Mouse (Mus musculus) fat pad, adult 2 months (tissue): ENCODE results near the gene Ulk4.
A peak's percentile ranks its signal among the peaks of the same experiment; 100 is the strongest.

Experiments
- DNase-seq: peaks from one replicate; pipeline ENCODE4 v3.0.0-alpha.2; 2011; ENCODE audit warnings: low read depth, low spot score; ENCODE audit errors: extremely low read depth

Gene Ulk4

GRCm38 (mm10) chr9:121195106-121195505 lies 81.9 kb downstream of the Ulk4 start:
- no peak for DNase-seq

GRCm38 (mm10) chr9:121192601-121193370 lies 84.2 kb downstream of the Ulk4 start:
- no peak for DNase-seq

GRCm38 (mm10) chr9:121187811-121188210 lies 89.2 kb downstream of the Ulk4 start:
- no peak for DNase-seq

DNA sequence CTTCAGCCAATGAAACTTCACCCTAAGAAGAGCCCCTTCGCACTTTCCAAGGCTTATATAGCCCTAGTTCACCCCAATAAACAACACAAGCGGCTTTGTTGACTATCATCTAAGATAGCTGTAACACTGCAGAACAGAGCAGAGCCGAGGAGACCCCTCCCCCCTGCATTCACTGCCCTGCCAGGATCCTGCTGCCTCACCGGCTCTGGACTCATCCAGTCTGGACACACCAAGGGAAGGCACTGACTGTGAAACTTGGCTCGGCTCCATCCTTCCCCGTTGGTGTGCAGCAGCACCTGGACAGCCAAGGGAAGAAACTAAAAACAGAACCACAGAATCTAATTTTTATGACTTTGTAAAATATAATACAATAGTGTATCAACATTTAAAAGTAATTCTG lies 91.2 kb downstream of the Ulk4 start:
- DNase-seq, result no peak

DNA sequence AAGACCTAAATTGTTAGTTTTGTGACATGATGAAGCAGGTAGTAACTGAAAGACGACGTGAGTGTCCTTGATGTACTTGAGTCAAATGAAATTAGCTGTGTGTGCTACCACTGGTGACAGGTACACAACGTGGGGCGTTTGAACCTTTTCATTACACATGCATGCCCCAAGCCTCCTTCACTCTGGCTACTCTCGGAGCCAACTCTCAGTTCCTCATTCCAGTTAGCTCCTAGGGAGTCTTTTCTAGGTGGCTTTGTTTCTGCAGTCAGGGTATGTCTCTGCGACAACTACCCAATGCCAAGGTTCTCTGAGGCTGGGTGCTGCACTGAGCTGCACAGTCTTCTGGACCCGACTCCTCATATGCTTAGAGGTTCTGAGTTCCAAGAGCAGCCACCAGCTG lies 100.6 kb downstream of the Ulk4 start:
- no peak for DNase-seq

GRCm38 (mm10) chr9:121175201-121175600 lies 101.8 kb downstream of the Ulk4 start:
- DNase-seq, result no peak

DNA sequence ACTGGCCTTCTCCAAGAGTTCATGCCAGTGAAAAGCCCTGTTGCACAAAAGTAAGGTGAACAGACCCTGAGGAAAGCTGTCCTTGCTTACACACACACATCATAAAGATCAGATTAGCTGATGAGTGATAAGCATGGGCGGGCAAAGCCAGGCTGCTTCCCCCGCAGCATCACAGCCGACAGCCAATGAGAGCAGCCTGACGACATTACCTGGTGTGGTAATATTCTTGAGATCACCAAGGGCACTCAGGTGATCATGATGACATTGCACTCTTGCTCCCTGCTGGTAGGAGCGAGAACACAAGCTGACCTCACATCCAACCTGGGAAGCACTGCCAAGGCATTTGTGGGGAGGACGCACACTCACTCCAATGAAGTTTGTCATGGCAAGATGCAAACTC lies 104.9 kb downstream of the Ulk4 start:
- DNase-seq, result peak; percentile 64

DNA sequence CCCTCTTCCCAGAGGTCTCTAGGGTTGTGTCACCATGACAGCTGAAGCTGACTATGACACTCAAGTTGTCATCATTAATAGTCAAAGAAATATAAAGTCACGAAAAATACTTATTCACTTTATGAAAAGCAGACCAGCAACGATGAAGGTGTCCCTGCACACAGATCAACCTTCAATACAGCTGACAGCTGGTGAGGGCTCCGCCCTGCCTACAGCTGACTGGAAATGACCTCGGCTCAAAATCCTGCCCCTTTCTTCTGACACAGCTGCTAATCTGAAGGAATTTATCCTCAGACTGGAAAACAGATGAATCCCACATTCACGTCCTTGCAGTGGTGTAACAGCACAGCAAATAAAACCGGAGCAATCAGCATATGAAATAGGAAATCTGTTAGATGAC lies 105.4 kb downstream of the Ulk4 start:
- no peak for DNase-seq

GRCm38 (mm10) chr9:121164607-121165006 lies 112.4 kb downstream of the Ulk4 start:
- DNase-seq, result no peak

- DNase-seq, result no peak
These were observed 114.2 kb downstream of the Ulk4 start for GRCm38 (mm10) chr9:121162789-121163188.

- no peak for DNase-seq
These were observed 115.0 kb downstream of the Ulk4 start for GRCm38 (mm10) chr9:121161818-121162565.

DNA sequence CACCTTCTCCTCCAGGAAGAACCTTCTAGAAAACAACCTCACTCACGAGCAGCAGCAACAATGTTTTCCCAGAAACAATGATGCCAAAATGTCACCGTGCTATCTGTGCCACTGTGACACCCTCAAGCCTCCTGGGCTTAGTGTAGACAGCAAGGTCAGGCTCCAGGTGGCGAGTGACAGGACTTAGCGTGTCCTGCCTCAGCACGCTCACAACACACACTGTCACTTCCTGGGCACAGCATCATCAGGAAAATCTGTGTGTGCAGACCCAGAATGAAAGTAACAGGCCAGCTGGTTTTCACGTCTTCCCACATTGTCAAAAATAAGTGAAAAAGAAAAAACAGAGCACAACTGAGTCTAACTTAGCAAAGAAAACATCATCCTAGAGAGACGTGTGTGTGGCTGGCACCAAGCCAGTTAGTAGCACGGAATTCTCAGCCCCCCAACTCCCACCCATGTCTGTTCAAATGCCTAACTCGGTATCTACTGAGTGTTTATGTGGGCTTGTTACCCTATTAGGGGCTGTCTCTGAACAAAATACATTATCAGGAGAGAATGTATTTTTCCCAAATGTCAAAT lies 120.7 kb downstream of the Ulk4 start:
- DNase-seq, result no peak

GRCm38 (mm10) chr9:121153276-121153675 lies 123.7 kb downstream of the Ulk4 start:
- no peak for DNase-seq

- no peak for DNase-seq
These were observed 128.4 kb downstream of the Ulk4 start for GRCm38 (mm10) chr9:121148602-121149001.

- no peak for DNase-seq
These were observed 133.8 kb downstream of the Ulk4 start for GRCm38 (mm10) chr9:121143208-121143607.

DNA sequence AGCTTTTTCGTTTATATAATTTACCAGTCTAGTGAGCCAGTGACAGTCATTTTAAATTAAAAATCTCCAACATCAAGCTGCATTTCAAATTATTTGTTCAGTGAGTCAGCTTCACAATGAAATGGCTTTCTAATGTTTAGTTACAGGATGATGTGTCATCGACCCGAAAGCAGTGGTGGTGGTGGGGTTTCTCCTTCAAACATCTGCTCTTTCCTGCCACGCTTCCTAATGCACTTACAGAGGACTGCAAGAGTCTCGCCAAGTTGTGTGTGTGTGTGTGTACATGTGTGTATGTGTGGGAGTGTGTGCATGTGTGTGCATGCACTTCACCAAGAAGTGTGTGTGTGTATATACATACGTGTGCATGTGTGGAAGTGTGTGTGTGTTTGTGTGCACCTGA lies 144.4 kb downstream of the Ulk4 start:
- no peak for DNase-seq

DNA sequence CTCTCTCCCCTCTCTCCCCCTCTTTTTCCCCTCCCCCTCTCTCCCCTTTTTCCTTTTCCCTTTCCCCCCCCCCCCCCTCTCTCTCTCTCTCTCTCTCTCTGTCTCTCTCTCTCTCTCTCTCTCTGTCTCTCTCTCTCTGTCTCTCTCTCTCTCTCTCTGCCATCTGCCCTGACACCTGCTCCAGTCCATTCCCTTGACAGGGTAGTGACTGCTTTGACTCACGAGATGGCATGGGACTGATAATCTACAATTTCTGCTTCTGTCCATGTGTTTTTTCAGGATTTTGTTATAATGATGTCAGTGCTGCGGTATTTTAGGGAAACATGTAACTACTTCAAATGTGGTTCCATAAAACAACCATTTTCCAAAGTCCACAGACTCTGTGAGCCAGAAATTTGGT lies 147.5 kb downstream of the Ulk4 start:
- DNase-seq, result no peak

DNA sequence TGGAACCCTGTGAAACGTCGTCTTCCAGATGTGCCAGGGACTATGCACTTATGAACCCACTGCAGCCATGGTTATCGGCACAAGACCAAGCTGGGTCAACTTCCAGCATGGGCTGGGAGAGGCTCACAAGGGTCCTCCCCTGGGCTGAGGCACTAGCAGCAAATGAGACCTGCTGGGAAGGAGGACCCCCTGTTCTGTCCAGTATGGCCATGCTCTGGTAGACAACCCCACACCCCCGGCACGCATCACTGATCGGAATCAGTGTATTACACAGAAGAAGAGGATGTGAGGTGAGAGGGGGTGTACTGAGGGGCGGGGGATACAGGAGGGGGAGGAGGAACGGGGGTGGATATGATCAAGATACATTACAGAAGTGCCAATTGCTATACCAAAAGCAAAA lies 148.1 kb downstream of the Ulk4 start:
- DNase-seq, result no peak

- DNase-seq, result no peak
These were observed 150.0 kb downstream of the Ulk4 start for GRCm38 (mm10) chr9:121127025-121127424.

DNA sequence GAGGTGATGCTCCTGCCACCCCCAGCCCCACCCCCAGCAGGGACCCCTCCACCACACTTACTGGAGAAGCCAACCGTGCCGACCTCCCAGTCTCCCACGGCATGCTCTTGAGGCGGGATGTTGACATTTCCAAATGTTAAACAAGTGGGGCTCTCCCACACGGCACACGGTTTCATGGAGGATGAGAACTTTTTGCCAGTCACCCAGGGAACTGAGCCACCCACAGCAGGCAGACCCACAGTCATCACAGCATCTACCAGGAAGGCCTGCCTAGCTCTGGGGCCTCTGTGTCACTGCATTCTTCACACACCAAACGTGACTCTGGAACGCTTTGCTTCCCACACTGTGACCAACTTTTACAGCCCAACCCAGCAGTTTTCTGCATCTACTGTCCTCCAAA lies 152.3 kb downstream of the Ulk4 start:
- DNase-seq, result no peak

DNA sequence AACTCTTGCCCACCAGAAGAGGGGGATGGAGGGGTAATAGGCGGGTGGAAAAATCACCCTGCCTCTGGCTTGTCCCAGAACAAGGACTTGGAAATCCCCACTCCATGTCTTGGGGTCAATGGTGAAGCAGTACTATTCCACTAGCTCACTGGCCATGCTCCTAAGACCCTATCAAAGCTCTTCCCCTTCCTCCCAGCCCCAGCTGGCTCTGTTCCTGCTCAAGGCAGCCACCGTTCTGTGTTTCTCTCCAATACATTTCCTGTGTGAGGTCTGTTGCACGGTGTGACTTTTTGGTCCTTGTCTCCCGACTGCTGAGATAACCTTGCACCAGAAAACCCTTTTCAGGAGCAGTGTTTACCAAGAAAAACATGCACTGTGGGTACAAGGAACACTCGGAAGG lies 155.0 kb downstream of the Ulk4 start:
- no peak for DNase-seq

GRCm38 (mm10) chr9:121117936-121118335 lies 159.1 kb downstream of the Ulk4 start:
- no peak for DNase-seq
